Mouse (Mus musculus) brain, embryonic 14.5 days (tissue): Measurements from ENCODE around the gene Dthd1.

ENCODE experiments used
- CTCF ChIP-seq: fragments of 200-500 bp; IDR thresholded peaks from 2 replicates; pipeline ENCODE4 v1.5.1; 2012; ENCODE audit warnings: inconsistent platforms, mild to moderate bottlenecking, moderate library complexity, borderline replicate concordance; ENCODE audit not compliant: insufficient read depth, insufficient read length; ENCODE audit errors: extremely low read depth
- POLR2A ChIP-seq: fragments of 200-500 bp; IDR thresholded peaks from 2 replicates; pipeline ENCODE4 v1.6.1; 2012; ENCODE audit warnings: mild to moderate bottlenecking, inconsistent platforms, borderline replicate concordance; ENCODE audit not compliant: poor library complexity, insufficient read depth, insufficient read length, severe bottlenecking; ENCODE audit errors: extremely low read depth

DNA sequence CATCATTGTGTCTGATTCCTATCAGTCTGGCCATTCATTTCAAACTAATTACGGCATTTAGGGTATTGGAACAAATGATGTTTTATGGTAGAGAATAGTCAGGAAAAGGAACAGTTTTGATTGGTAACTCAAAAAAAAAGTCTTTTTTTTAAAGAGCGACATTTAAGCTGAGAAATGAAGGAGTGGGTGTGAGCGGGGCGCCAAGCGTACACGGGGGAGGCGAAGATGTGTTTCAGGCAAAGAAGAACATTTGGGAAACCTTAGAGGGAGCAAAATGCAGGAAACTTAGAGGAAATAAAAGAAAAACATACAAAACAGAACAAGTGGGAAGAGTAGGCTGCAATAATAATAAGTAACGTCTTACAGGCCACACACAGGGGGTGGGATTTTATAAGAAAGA lies 35.8 kb upstream of the Dthd1 start:
- TF ChIP-seq POLR2A (no peak), CTCF (no peak)
